Mouse (Mus musculus): ENCODE data around the gene Dock1.

GRCm38 (mm10) chr7:134688332-134688731, 17.9 kb downstream of the Dock1 start:
- no peak for TF ChIP-seq POLR2A (IDR thresholded peaks at IDR 0.05; ENCODE audit: insufficient read depth, low read depth, low read length)
- TF ChIP-seq CTCF (IDR thresholded peaks at IDR 0.05; ENCODE audit: insufficient read depth, low read depth, low read length), result no peak
